Mouse (Mus musculus) embryonic fibroblast, embryonic 13.5 days (primary cell): ENCODE measurements around the gene Eml5.

ENCODE experiments used
- CTCF ChIP-seq: IDR thresholded peaks from 2 replicates; pipeline ENCODE4 v1.5.1; 2011; ENCODE audit warnings: mild to moderate bottlenecking, control low read depth, low read length, moderate library complexity, borderline replicate concordance; ENCODE audit not compliant: insufficient read depth
- POLR2A ChIP-seq: IDR thresholded peaks from 2 replicates; pipeline ENCODE4 v1.6.1; 2011; ENCODE audit warnings: low read depth, mild to moderate bottlenecking, control low read depth, low read length, moderate library complexity

GRCm38 (mm10) chr12:98795731-98796318, 105.5 kb downstream of the Eml5 start:
- no peak for TF ChIP-seq POLR2A
- TF ChIP-seq CTCF = no peak
